Mouse (Mus musculus) bone marrow, adult 2 months (tissue): ENCODE data around the gene Gm12258. TPM values are rescaled to one million over a fixed set of nuclear protein-coding genes. Genes with fewer than 3 reads are reported as not detected.
A peak's percentile ranks its signal among the peaks of the same experiment; 100 is the strongest.

Experiments
- H3K27ac ChIP-seq: fragments of 200-500 bp; 2 replicates; pipeline ENCODE4 v1.5.1; 2012; ENCODE audit warnings: low read depth, mild to moderate bottlenecking, control low read depth, inconsistent platforms, low read length; ENCODE audit not compliant: control insufficient read depth, poor library complexity, insufficient read depth
- H3K4me1 ChIP-seq: fragments of 200-500 bp; 2 replicates; pipeline ENCODE4 v1.6.1; 2011; ENCODE audit warnings: low read length; ENCODE audit not compliant: control insufficient read depth, insufficient read depth
- H3K4me3 ChIP-seq: fragments of 200-500 bp; replicated peaks from 2 replicates; pipeline ENCODE3; 2011; ENCODE audit warnings: mild to moderate bottlenecking, low read depth, low read length, control low read depth; ENCODE audit not compliant: control insufficient read depth
- CTCF ChIP-seq: fragments of 200-500 bp; IDR thresholded peaks from 2 replicates; pipeline ENCODE4 v1.5.1; 2011; ENCODE audit warnings: low read length, control low read depth; ENCODE audit not compliant: control insufficient read depth, insufficient read depth
- POLR2A ChIP-seq: fragments of 200-500 bp; IDR thresholded peaks from 2 replicates; pipeline ENCODE4 v1.6.1; 2011; ENCODE audit warnings: low read depth, mild to moderate bottlenecking, control low read depth, low read length, borderline replicate concordance; ENCODE audit not compliant: control insufficient read depth
- WGBS: fragments of 180-500 bp; shearing (Covaris S2); methylation state at CpG from one replicate; pipeline ENCODE4 v1.1.7; 2018; 5-methylcytosine and 5-hydroxymethylcytosine counted together
- polyA plus RNA-seq: library from polyadenylated mRNA; stranded (reverse); fragments of >200 nt; gene quantifications from 2 replicates; pipeline ENCODE4 v1.2.4, GENCODE M21; 2011; ENCODE audit warnings: low replicate concordance; ENCODE audit not compliant: missing spikeins, insufficient read depth, insufficient read length

Gm12258 gene
- polyA plus RNA-seq, 1 experiment = 1.4 TPM

DNA sequence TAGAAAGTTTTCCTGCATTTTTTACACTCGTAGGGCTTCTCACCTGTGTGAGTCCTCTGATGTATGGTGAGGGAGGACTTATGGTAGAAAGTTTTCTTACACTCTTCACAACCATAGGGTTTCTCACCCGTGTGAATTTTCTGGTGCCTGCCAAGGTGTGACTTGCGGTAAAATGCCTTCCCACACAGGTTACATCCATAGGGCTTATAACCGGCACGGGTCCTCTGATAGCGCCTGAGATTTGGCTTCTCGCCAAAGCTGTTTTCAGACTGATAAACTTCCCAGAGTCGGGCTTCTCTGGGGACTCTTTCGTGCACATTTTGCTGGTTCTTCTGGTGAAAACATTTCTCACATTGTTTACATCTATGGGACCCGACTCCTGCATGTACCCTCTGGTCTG lies 43.6 kb downstream of the Gm12258 start:
- Histone ChIP-seq H3K27ac (no peak overlapping the region), H3K4me3 (no peak overlapping the region), H3K4me1 (no peaks in the 10 kb centered on the region)
- WGBS = 86% methylated on average over 10 of the region's 10 CpGs
- TF ChIP-seq POLR2A (no peak), CTCF (no peak)

- WGBS = 93% methylated on average over 6 of the region's 6 CpGs
- H3K4me3 ChIP-seq = no peak overlapping the region
- no peak for TF ChIP-seq CTCF
- TF ChIP-seq POLR2A = no peak
- no peaks in the 10 kb centered on the region for H3K4me1 ChIP-seq
- H3K27ac ChIP-seq = no peak overlapping the region
These were observed 47.5 kb downstream of the Gm12258 start for GRCm38 (mm10) chr11:58894456-58894855.

DNA sequence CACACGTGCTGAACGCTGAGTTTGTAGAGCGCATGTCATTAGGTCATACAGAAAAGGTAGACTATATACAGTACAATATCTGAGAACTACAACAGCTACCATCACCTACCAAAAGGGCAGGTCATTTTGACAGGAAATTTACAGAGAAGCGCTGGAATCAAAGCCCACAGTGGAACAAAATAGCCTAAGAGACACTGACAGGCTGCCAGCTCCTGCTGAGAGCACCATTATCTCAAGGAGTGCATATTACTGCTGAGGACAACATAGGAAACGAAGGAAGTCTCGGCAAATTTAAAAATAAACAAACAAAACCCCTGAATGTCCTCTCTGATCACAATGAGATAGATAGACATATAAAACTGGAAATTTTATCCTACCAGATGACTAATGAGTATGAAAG lies 50.5 kb downstream of the Gm12258 start:
- Histone ChIP-seq H3K4me3 (no peak overlapping the region), H3K4me1 (no peaks in the 10 kb centered on the region), H3K27ac (no peak overlapping the region)
- TF ChIP-seq CTCF (no peak), POLR2A (no peak)
- WGBS = 95% methylated on average over 6 of the region's 6 CpGs

GRCm38 (mm10) chr11:58901080-58901479 lies 54.1 kb downstream of the Gm12258 start:
- no peak overlapping the region; the same call in 1 of the 2 replicates for H3K27ac ChIP-seq
- H3K4me1 ChIP-seq = no peaks in the 10 kb centered on the region
- TF ChIP-seq CTCF = no peak
- no peak for TF ChIP-seq POLR2A
- no peak overlapping the region for H3K4me3 ChIP-seq

DNA sequence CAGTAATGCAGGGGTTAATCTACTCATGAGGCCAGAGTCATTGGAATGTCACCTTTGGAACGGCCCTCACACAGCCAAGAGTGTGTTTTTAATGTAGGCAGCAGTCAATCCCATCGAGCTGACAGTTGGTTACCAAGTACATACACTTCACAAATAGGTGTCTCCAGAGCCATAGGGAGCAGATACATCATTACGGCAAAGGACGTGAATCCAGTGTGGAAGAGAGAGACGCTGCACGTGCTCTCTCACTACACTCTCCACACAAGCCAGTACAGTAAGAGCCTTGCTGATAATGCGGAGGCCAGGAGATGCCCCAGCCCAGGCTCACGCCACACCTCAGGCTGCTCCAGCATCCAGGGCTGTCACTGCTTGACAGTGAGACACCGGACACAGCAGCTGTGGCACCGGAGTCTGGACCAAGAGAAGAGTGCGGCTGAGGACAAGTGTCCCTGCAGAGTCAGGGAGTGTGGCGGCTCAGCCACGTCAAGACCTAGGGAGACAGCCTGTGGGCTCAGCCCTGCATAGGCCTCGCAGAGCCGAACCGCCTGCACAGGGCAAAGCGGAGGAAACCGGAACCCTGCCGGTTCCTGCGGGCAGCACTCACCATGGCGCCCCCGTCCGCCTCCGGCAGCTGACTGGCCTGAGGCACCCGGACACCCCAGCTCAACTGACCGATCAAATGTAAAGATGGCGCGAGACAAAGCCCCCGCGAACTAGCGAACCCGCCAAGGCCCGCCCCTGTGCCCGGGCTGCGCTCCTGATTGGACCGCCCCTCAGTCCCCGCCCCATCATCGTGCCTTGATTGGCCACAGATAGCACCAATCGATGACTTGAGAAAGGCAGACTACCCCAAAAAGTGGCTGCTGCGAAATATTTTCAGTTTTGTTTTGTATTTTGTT lies 56.8 kb downstream of the Gm12258 start, which contains the start of gene Zfp39:
Gene Zfp39 (minus strand): TSS at position 715 of the 899 bp plus-strand sequence.
- Histone ChIP-seq H3K27ac (peak within 1 kb of the TSS; percentile 85), H3K4me3 (peak within 1 kb of the TSS; percentile 97), H3K4me1 (no peaks in the 10 kb centered on the region)
- TF ChIP-seq CTCF = no peak
- TF ChIP-seq POLR2A = peak; percentile 75; the same call in 1 of the 2 replicates
- WGBS = under 1% methylated on average over 40 of the region's 40 CpGs

- TF ChIP-seq POLR2A (no peak), CTCF (no peak)
- H3K4me3 ChIP-seq = peak overlapping the region; percentile 97
- under 1% methylated on average over 8 of the region's 8 CpGs for WGBS
- peak overlapping the region; percentile 81 for H3K27ac ChIP-seq
- H3K4me1 ChIP-seq = no peaks in the 10 kb centered on the region
These were observed 57.4 kb downstream of the Gm12258 start for GRCm38 (mm10) chr11:58904410-58904718.

DNA sequence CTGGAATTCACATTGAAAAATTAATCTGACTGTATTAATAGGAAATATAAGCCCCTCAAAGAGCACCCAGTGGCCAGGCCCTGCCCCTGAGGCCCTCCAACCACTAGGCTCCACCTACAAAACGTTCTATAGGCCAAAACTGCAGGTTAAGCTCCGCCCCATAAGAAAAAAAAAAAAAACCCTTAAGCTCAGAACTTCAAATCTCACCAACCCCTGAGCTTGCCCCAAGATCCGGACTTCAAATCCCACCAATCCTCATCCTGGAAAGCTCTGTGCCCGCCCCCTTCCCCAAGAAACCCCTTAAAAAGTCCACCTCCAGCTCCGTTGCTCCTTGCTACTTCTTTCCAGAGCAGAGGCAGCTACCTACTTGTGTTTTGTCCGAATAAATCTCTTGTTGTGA lies 57.9 kb downstream of the Gm12258 start:
- Histone ChIP-seq H3K4me1 (no peaks in the 10 kb centered on the region), H3K27ac (no peak overlapping the region), H3K4me3 (no peak overlapping the region)
- TF ChIP-seq CTCF (no peak), POLR2A (no peak)
- WGBS = 62% methylated on average over 6 of the region's 6 CpGs

Other genes with a start within 250 kb of the Gm12258 start
- not detected in 2 replicates for gene 2210407C18Rik, start 231.1 kb upstream of the Gm12258 start, polyA plus RNA-seq
- gene Olfr323, start 216.7 kb upstream of the Gm12258 start, polyA plus RNA-seq = not detected in 2 replicates
- 24.8 and 27.5 TPM in 2 replicates for gene Trim58, start 206.7 kb upstream of the Gm12258 start, polyA plus RNA-seq
- 0.77 TPM in 1 of 2 replicates, not detected in the other for gene Olfr322, start 188.4 kb upstream of the Gm12258 start, polyA plus RNA-seq
- not detected in 2 replicates for gene Olfr320, start 166.1 kb upstream of the Gm12258 start, polyA plus RNA-seq
- gene Olfr319, start 148.0 kb upstream of the Gm12258 start, polyA plus RNA-seq = not detected in 2 replicates
- not detected in 2 replicates for gene Olfr318, start 123.1 kb upstream of the Gm12258 start, polyA plus RNA-seq
- not detected in 2 replicates for gene Olfr317, start 107.9 kb upstream of the Gm12258 start, polyA plus RNA-seq
- gene Olfr316, start 94.4 kb upstream of the Gm12258 start, polyA plus RNA-seq = not detected in 2 replicates
- gene Olfr315, start 74.0 kb upstream of the Gm12258 start, polyA plus RNA-seq = not detected in 2 replicates
- gene Olfr314, start 64.2 kb upstream of the Gm12258 start, polyA plus RNA-seq = not detected in 2 replicates
- not detected in 2 replicates for gene Fam183b, start 45.2 kb upstream of the Gm12258 start, polyA plus RNA-seq
- gene Olfr313, start 32.2 kb upstream of the Gm12258 start, polyA plus RNA-seq = not detected in 2 replicates
- gene Olfr312, start 17.9 kb upstream of the Gm12258 start, polyA plus RNA-seq = not detected in 2 replicates
- gene Olfr311, start 7.9 kb upstream of the Gm12258 start, polyA plus RNA-seq = not detected in 2 replicates
- 1.3 and 5.5 TPM in 2 replicates for gene 2810021J22Rik, start 20.1 kb downstream of the Gm12258 start, polyA plus RNA-seq
- gene Zfp39, start 57.1 kb downstream of the Gm12258 start, polyA plus RNA-seq = 8.4 and 10.2 TPM in 2 replicates
- gene Btnl10, start 70.8 kb downstream of the Gm12258 start, polyA plus RNA-seq = 65.1 and 93.5 TPM in 2 replicates
- 108 and 135 TPM in 2 replicates for gene Rnf187, start 91.8 kb downstream of the Gm12258 start, polyA plus RNA-seq
- gene Hist3h2ba, start 101.8 kb downstream of the Gm12258 start, polyA plus RNA-seq = 18.8 and 22.9 TPM in 2 replicates
- gene Hist3h2a, start 107.5 kb downstream of the Gm12258 start, polyA plus RNA-seq = 22.9 and 25.6 TPM in 2 replicates
- gene Trim17, start 107.5 kb downstream of the Gm12258 start, polyA plus RNA-seq = 0.29 TPM in 1 of 2 replicates, not detected in the other
- gene Trim11, start 130.9 kb downstream of the Gm12258 start, polyA plus RNA-seq = 37.2 and 67.8 TPM in 2 replicates